Mouse (Mus musculus) MEL (cell line): ENCODE measurements at regions not wholly inside any gene's neighbourhood (a gene's known extent, or its start where the extent isn't known, plus 50 kb on each side); places are given as distances from the start of the nearest gene placed in this dataset.

Experiments used
- DNase-seq: peaks from one replicate; pipeline ENCODE4 v3.0.0; 2011; ENCODE audit warnings: low read depth, low spot score
- H3K27ac ChIP-seq: 2 replicates; pipeline ENCODE4 v1.5.1; 2012; ENCODE audit warnings: low read depth, mild to moderate bottlenecking, control low read depth, low read length, moderate library complexity; ENCODE audit not compliant: control insufficient read depth
- H3K27me3 ChIP-seq, 2 experiments: fragments of 150-350 bp in 1 of 2; sonication (generic) in 1 of 2; 2 replicates each; pipeline ENCODE4 v1.6.1; 2012; ENCODE audit warnings: low read length in 2 of 2, mild to moderate bottlenecking in 2 of 2, improper control_type of control experiment in 1 of 2, moderate library complexity in 1 of 2; ENCODE audit not compliant: insufficient read depth in 2 of 2, control insufficient read depth in 1 of 2
- H3K36me3 ChIP-seq, 2 experiments: 2 replicates each; pipeline ENCODE4 v1.6.1; 2012 to 2014; ENCODE audit warnings: low read length in 2 of 2, improper control_type of control experiment in 1 of 2, inconsistent platforms in 1 of 2, mild to moderate bottlenecking in 1 of 2; ENCODE audit not compliant: insufficient read depth in 2 of 2, control insufficient read depth in 1 of 2
- H3K4me1 ChIP-seq, 2 experiments: fragments of 150-350 bp in 1 of 2; sonication (generic) in 1 of 2; 2 replicates each; pipeline ENCODE4 v1.6.1; 2012; ENCODE audit warnings: low read length in 2 of 2, improper control_type of control experiment in 1 of 2, mild to moderate bottlenecking in 1 of 2; ENCODE audit not compliant: insufficient read depth in 2 of 2, control insufficient read depth in 1 of 2
- H3K4me3 ChIP-seq, 2 experiments: fragments of 150-350 bp in 1 of 2; sonication (generic) in 1 of 2; 2 replicates each; pipeline ENCODE4 v1.5.1; 2012; ENCODE audit warnings: low read depth in 2 of 2, low read length in 2 of 2, mild to moderate bottlenecking in 2 of 2, moderate library complexity in 2 of 2, control low read depth in 1 of 2, improper control_type of control experiment in 1 of 2; ENCODE audit not compliant: control insufficient read depth in 1 of 2, insufficient read depth in 1 of 2
- H3K79me2 ChIP-seq: 2 replicates; pipeline ENCODE4 v1.6.1; 2012; ENCODE audit warnings: mild to moderate bottlenecking, low read length, moderate library complexity; ENCODE audit not compliant: control insufficient read depth, poor library complexity, insufficient read depth
- H3K9ac ChIP-seq: 2 replicates; pipeline ENCODE4 v1.6.1; 2012; ENCODE audit warnings: low read depth, mild to moderate bottlenecking, control low read depth, low read length, moderate library complexity; ENCODE audit not compliant: control insufficient read depth, poor library complexity, severe bottlenecking
- H3K9me3 ChIP-seq: fragments of 150-350 bp; sonication (generic); replicated peaks from 2 replicates; pipeline ENCODE4 v1.6.1; 2012; ENCODE audit warnings: mild to moderate bottlenecking, low read length, improper control_type of control experiment, moderate library complexity; ENCODE audit not compliant: insufficient read depth
- ELF1 ChIP-seq: IDR thresholded peaks from 2 replicates; pipeline ENCODE4 v1.6.1; 2014; ENCODE audit warnings: low read depth, mild to moderate bottlenecking, inconsistent platforms, low read length, improper control_type of control experiment, moderate library complexity
- GABPA ChIP-seq: IDR thresholded peaks from 2 replicates; pipeline ENCODE4 v1.6.1; 2012; ENCODE audit warnings: low read depth, mild to moderate bottlenecking, inconsistent platforms, low read length, improper control_type of control experiment, moderate library complexity
- GATA1 ChIP-seq: IDR thresholded peaks from 2 replicates; pipeline ENCODE4 v1.6.1; 2011; ENCODE audit warnings: low read depth, low read length, improper control_type of control experiment
- KAT2A ChIP-seq: conservative IDR thresholded peaks from 2 replicates; pipeline ENCODE4 v1.6.1; 2012; ENCODE audit warnings: low read depth, low read length, improper control_type of control experiment, inconsistent platforms
- MAFK ChIP-seq: IDR thresholded peaks from 2 replicates; pipeline ENCODE4 v1.6.1; 2011; ENCODE audit warnings: low read depth, mild to moderate bottlenecking, low read length, improper control_type of control experiment, borderline replicate concordance
- MEF2A ChIP-seq: IDR thresholded peaks from 2 replicates; pipeline ENCODE4 v1.6.1; 2014; ENCODE audit warnings: low read depth, mild to moderate bottlenecking, inconsistent platforms, low read length, improper control_type of control experiment; ENCODE audit not compliant: poor library complexity, insufficient replicate concordance, severe bottlenecking; ENCODE audit errors: extremely low read depth
- MXI1 ChIP-seq: IDR thresholded peaks from 2 replicates; pipeline ENCODE4 v1.6.1; 2011; ENCODE audit warnings: mild to moderate bottlenecking, low read depth, low read length, improper control_type of control experiment
- NRF1 ChIP-seq: IDR thresholded peaks from 2 replicates; pipeline ENCODE4 v1.6.1; 2014; ENCODE audit warnings: low read depth, mild to moderate bottlenecking, inconsistent platforms, low read length, improper control_type of control experiment, moderate library complexity; ENCODE audit not compliant: poor library complexity, insufficient read depth, severe bottlenecking
- POLR2A ChIP-seq, 2 experiments: IDR thresholded peaks; 2 replicates each; pipeline ENCODE4 v1.6.1; 2011 to 2012; ENCODE audit warnings: low read length in 2 of 2, mild to moderate bottlenecking in 2 of 2, control low read depth in 1 of 2, improper control_type of control experiment in 1 of 2, low read depth in 1 of 2, moderate library complexity in 1 of 2; ENCODE audit not compliant: control insufficient read depth in 1 of 2, insufficient read depth in 1 of 2, poor library complexity in 1 of 2
- RAD21 ChIP-seq: IDR thresholded peaks from 2 replicates; pipeline ENCODE4 v1.6.1; 2011; ENCODE audit warnings: mild to moderate bottlenecking, low read depth, low read length, improper control_type of control experiment
- SIN3A ChIP-seq: IDR thresholded peaks from 2 replicates; pipeline ENCODE4 v1.6.1; 2012; ENCODE audit warnings: low read length, improper control_type of control experiment, inconsistent platforms
- TAL1 ChIP-seq: IDR thresholded peaks from 2 replicates; pipeline ENCODE4 v1.6.1; 2012; ENCODE audit warnings: mild to moderate bottlenecking, inconsistent platforms, low read length, moderate library complexity, mixed read lengths
- USF1 ChIP-seq: IDR thresholded peaks from 2 replicates; pipeline ENCODE4 v1.6.1; 2014; ENCODE audit warnings: low read depth, mild to moderate bottlenecking, inconsistent platforms, low read length, improper control_type of control experiment, moderate library complexity
- ZKSCAN1 ChIP-seq: IDR thresholded peaks from 2 replicates; pipeline ENCODE4 v1.6.1; 2012; ENCODE audit warnings: low read depth, mild to moderate bottlenecking, inconsistent platforms, low read length, improper control_type of control experiment, moderate library complexity
- ZNF384 ChIP-seq: IDR thresholded peaks from 2 replicates; pipeline ENCODE4 v1.6.1; 2012; ENCODE audit warnings: low read depth, mild to moderate bottlenecking, inconsistent platforms, low read length, improper control_type of control experiment

DNA sequence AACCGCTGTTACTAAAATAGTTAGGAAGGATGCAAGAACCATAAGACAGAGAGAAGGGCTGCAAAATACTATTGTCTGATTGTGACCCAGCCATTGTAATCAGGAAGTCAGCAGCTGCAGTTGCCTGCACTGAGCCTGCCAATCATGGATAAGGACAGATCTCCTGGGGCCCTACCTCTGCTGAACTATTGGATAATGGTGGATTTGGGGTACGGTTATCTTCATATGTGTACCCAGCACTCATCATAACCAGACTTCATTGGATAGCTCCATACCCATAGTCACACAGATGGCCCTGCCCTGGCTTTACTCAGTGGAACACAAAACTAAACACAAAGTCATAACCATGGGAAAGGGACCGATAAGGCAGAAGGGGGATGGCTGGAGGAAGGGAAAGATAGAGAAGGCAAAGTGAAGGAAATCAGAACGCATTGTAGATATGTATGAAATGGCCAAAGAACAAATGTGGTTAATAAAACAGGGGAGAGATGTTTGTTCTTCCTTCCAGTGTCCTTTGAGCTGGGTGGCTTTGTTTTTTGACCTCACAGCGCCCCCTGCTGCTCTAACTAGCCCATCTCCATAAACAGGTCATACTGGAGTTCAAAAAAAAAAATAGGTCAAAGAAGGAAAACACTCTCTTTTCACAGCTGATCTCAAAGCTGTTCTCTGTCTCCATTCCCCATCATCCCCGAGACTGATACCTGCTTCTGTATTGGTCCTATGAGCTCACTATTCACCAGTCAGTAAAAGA is 101.2 kb downstream of the Dad1 start (continued):
- TF ChIP-seq POLR2A (IDR thresholded peaks at IDR 0.05; ENCODE audit: control insufficient read depth in 1 of 2, insufficient read depth in 1 of 2, low read depth in 1 of 2, low read length in 2 of 2, poor library complexity in 1 of 2) (no peak), TAL1 (peak; percentile 18; the same call in 1 of the 2 replicates), GABPA (no peak), USF1 (no peak), MEF2A (no peak), RAD21 (peak; percentile 87)

DNA sequence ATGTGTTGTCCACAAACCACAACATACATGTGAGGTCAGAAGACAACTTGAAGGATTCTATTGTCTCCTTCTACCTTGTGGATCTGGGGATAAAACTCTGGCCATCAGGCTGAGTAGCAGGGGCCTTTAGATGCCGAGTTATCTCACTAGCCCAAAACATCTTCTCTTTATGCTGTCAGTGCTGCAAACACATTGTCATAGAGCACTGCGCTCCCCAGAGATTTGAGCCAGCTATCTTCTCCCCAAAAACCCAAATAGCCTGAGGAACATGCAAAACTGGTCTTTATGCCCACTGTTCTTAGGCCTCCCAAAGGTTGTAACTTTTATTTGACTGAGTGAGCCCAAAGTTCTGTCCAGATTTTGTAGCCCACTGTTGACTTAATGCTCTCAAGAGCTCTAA is 102.0 kb downstream of the Dad1 start:
- no peak for DNase-seq
- H3K36me3 ChIP-seq: peaks cover 0 to 5% of the 10 kb centered on the region in 2 experiments; a peak in 2 of 4 replicates
- TF ChIP-seq TAL1 (no peak), KAT2A (no peak), MEF2A (no peak), ZNF384 (no peak), ZKSCAN1 (no peak), MXI1 (no peak), ELF1 (no peak)
- no peaks in the 10 kb centered on the region for H3K79me2 ChIP-seq
- no peak overlapping the region for H3K27ac ChIP-seq
- H3K4me3 ChIP-seq: no peak overlapping the region
- H3K9me3 ChIP-seq: no peaks in the 10 kb centered on the region
- peaks cover 2 to 8% of the 10 kb centered on the region in 2 experiments; a peak in 3 of 4 replicates for H3K4me1 ChIP-seq
- peaks cover 7 to 10% of the 10 kb centered on the region in 2 experiments for H3K27me3 ChIP-seq
- H3K9ac ChIP-seq: no peak overlapping the region

DNA sequence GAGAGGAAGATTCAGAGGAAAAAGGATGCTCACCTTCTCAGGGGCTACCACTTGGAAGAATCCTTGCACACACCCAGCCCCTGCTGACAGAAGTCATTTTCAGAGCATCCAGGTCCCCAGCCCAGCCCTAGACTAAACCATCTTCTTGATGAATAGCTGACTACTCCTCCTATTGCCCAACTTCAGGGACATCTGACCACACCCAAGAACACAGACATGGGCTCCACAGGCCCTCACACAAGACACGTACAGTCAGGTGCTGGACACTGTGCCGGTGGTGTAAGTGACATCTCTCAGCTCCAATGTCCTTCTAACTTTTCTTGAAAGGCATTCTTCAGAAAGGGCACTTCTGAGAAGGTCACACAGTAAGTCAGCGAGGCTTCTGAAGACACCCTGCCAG is 102.6 kb downstream of the Dad1 start:
- Histone ChIP-seq H3K79me2 (no peaks in the 10 kb centered on the region), H3K36me3 (peaks cover 0 to 5% of the 10 kb centered on the region in 2 experiments; a peak in 2 of 4 replicates), H3K9ac (no peak overlapping the region), H3K27ac (no peak overlapping the region), H3K27me3 (peaks cover 3 to 9% of the 10 kb centered on the region in 2 experiments), H3K4me3 (no peak overlapping the region), H3K4me1 (peaks cover 2 to 8% of the 10 kb centered on the region in 2 experiments; a peak in 3 of 4 replicates), H3K9me3 (no peaks in the 10 kb centered on the region)
- DNase-seq: no peak
- TF ChIP-seq MAFK (no peak), SIN3A (no peak), GATA1 (no peak), NRF1 (no peak)
